Mouse (Mus musculus): Measurements from ENCODE around the gene Gal3st4. TPM values are rescaled to one million over a fixed set of nuclear protein-coding genes. Genes with fewer than 3 reads are reported as not detected.

Gal3st4 gene
- total RNA-seq (2023), result under 1 TPM in 1 of 2 experiments, not detected in 1; 0.30 TPM

DNA sequence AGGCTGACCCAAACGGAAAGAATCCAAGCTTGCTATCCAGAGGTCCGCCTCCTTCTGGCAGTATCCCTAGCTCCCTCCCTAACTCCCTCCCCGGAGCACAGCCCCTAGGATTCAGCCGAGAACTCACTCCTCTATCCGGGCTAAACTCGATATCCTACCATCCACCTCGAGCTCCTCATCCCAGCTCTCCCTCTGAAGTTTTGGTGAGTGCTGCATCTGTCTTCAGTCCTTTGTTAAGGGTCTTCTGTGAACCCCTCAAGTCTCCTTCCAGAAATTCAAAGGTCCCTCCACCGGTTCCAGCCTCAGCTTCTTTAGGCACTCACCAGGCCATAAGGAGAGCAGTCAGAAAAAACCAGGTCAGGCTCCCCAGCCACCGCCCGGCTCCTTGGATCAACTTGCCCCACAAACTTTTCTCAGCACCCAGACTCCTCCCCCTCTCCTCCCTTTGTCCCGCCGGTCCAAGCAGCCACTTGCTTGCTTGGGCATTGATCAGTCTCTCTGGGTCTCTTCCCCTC, at the start of gene Gal3st4:
Gene Gal3st4 (minus strand): TSS at position 432 of the 515 bp plus-strand sequence.

DNA sequence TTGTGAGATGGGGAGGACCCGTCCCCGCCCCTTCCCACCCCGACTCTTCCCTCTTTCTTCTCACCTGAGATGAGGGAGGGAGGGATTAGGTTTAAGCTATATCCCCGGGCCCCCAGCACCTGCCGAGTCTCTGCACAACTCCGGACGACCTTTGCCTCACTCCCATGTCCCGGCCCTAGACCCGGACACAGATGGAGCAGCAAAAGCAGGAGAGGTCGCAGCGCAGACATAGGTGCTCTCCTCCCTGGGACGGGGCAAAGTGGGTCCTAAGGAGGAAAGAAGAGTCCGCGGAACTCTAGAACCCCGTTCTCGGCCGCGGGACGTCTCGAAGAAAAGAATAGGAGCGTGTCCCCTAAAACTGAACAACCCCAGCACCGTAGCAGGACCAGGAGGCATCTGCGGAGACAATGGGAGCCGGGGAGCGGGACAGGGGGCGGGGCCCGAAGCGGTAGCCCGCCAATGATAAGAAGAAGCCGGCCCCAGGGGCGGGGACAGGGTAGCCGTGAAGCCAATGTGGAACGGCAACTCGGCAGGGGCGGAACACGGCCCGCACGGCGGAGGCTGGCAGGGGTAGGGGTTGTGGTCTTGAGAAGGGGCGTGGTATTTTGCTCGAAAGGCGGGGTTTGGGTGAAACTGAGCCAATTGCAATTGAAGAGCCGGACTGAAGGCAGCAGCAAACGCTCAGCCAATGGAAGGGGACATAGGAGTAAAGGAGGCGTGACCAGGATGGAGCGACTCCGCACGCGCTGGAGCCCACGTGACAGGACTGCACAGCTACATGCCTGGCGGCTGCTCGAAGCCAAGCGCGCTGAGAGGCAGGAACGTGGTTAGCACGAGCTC, 7.2 kb upstream of the Gal3st4 start, which contains the start of the genes Gm43720, Gpc2 and Stag3:
Gene Gm43720 (minus strand): TSS at position 374 of the 840 bp plus-strand sequence.
Gene Gpc2 (minus strand): TSS at position 421 of the 840 bp plus-strand sequence.
Gene Stag3 (plus strand): TSS at position 656 of the 840 bp plus-strand sequence.

DNA sequence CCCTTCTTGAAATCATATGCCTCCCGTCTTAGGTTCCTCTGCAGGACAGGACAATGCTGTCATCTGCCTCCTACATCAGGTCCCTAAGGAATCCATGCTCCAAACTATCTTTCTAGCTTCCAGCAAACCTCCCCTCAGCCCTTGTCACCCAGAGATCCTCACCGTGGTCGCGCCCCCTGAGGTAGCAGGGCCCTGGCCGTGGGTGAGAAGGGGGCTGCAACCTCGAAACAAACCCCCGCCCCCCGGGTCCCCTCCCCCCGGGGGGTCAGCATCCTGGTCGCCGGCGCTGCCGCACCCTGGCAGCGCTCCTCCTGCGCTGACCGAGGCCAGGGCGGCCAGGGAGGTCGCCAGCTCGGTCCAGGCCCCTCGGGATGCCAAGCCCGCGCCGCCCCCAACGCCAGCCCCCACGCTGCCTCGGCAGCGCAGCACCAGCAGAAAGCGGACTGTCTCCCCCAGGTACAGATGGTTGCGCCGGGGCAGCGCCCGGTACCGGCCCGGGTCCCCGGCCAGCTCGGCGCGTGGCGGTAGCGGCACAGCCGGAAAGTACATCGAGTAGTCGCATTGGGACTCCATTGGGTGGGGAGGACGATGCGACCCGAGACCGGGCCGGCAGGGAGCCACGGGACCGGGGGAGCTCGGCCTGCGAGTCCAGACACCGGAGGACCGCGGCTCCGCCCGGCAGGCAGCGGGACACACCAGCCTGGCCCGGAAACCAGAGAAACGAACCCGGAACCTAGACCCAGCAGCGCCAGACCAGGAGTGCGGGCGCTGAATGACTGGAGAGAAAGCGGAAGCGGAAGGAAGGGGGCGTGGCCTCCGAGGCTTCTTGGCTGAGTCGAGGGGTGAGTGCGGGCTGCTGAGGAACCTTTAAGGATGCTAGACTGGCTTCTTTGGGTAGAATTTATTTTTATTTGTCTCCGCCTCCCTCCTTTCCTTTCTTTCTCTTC, 9.1 kb downstream of the Gal3st4 start, which contains the start of gene BC037034:
Gene BC037034 (minus strand): TSS at position 774 of the 947 bp plus-strand sequence.

DNA sequence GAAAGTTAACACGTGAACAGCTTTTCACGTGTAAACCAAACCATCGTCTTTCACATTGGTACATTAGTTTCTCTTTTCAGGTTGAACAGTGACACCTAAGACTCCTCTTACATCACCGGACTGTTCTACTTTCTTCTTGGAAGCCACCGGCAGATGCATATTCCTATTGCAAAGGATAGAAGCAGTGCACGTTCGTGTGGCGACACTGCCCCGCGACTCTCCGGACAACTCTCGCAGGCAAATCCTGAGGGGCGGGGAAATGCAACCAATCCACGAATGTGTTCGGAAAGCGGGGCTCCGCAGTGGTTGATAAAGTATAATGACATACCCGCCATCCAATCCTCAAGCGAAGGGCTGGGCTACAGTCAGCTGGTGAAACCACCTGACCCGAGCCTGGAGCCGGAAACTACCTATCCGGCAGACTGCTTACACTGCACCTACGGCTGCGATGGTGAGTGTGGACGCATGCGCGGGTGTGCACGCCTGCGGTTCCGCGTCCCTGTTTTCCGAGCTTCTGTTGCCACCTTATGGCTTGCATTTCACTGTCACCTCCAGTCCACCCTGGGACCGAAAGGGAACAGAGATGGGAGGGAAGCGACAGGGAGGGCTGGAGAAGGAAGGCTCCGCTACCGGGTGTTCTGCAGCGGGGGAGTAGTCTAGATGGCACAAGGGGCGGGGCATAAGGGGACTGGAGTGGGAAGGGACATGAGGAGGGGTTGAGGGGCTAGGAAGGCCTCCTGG, 17.1 kb downstream of the Gal3st4 start, which contains the start of gene Lamtor4:
Gene Lamtor4 (plus strand): TSS at position 130 of the 741 bp plus-strand sequence.

DNA sequence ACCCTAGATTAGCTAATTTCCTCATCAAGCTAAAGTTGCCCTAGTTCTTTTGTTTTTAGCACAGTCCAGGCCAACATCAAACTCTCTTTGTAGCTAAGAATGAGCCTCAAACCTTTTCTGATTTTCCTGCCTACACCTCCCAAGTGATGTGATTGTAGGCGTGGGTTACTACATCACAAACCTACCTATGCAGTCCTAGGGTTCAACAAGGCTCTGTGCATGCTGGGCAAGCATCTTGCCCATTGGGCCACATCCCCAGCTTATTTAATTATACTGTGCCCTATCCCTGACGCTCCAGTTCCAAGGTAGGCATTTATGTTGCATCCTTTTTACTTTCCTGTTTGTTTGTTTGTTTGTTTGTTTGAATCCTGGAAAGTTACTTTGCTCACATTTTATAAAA, 46.9 kb downstream of the Gal3st4 start, which contains the start of gene Nxpe5:
Gene Nxpe5 (plus strand): TSS at position 199 of the 400 bp plus-strand sequence.

Other genes starting within 250 kb of the Gal3st4 start
- not detected for gene Smok3c, start 219.6 kb downstream of the Gal3st4 start, total RNA-seq (2023)
- gene Zkscan1, start 187.8 kb downstream of the Gal3st4 start, total RNA-seq (2023), result 10 to 100 TPM; 11.2 to 12.3 TPM
- 1 to 10 TPM; 7.0 to 7.9 TPM for gene Zscan21, start 155.9 kb downstream of the Gal3st4 start, total RNA-seq (2023)
- gene Zfp113, start 117.1 kb downstream of the Gal3st4 start, total RNA-seq (2023), result 1 to 10 TPM; 2.5 to 3.6 TPM
- gene Cops6, start 111.8 kb downstream of the Gal3st4 start, total RNA-seq (2023), result 10 to 100 TPM; 45.2 to 52.4 TPM
- 10 to 100 TPM; 44.6 to 51.6 TPM for gene Ap4m1, start 100.8 kb downstream of the Gal3st4 start, total RNA-seq (2023)
- gene Mcm7, start 100.4 kb downstream of the Gal3st4 start, total RNA-seq (2023), result 10 to 100 TPM; 22.7 to 24.9 TPM
- 10 to 100 TPM; 22.3 to 23.2 TPM for gene Taf6, start 85.4 kb downstream of the Gal3st4 start, total RNA-seq (2023)
- 10 to 100 TPM; 12.7 to 16.3 TPM for gene Cnpy4, start 85.4 kb downstream of the Gal3st4 start, total RNA-seq (2023)
- 1 to 10 TPM; 3.1 to 4.2 TPM for gene Mblac1, start 78.5 kb downstream of the Gal3st4 start, total RNA-seq (2023)
- gene Nxpe5, start 46.9 kb downstream of the Gal3st4 start, total RNA-seq (2023), result 1 to 10 TPM; 6.4 to 8.4 TPM
- 10 to 100 TPM; 77.4 to 83.2 TPM for gene Lamtor4, start 17.4 kb downstream of the Gal3st4 start, total RNA-seq (2023)
- gene BC037034, start 8.8 kb downstream of the Gal3st4 start, total RNA-seq (2023), result 10 to 100 TPM; 54.7 to 72.0 TPM
- gene Gm43720, start 7.1 kb upstream of the Gal3st4 start, total RNA-seq (2023), result not detected
- 1 to 10 TPM; 2.0 to 2.5 TPM for gene Gpc2, start 7.2 kb upstream of the Gal3st4 start, total RNA-seq (2023)
- gene Stag3, start 7.4 kb upstream of the Gal3st4 start, total RNA-seq (2023), result 1 to 10 TPM in 1 of 2 experiments, under 1 TPM in 1; 0.67 to 1.6 TPM
- gene Pvrig, start 69.1 kb upstream of the Gal3st4 start, total RNA-seq (2023), result 10 to 100 TPM in 1 of 2 experiments, 1 to 10 TPM in 1; 8.9 to 11.7 TPM
- 10 to 100 TPM in 1 of 2 experiments, 1 to 10 TPM in 1; 9.4 to 10.1 TPM for gene Zfp157, start 168.6 kb upstream of the Gal3st4 start, total RNA-seq (2023)